Mouse (Mus musculus): ENCODE results near the gene Ttc17. TPM values are rescaled to one million over a fixed set of nuclear protein-coding genes. Genes with fewer than 3 reads are reported as not detected.

Gene Ttc17
- total RNA-seq, 2 experiments from 2014 or later, result 21.5 to 23.2 TPM

DNA sequence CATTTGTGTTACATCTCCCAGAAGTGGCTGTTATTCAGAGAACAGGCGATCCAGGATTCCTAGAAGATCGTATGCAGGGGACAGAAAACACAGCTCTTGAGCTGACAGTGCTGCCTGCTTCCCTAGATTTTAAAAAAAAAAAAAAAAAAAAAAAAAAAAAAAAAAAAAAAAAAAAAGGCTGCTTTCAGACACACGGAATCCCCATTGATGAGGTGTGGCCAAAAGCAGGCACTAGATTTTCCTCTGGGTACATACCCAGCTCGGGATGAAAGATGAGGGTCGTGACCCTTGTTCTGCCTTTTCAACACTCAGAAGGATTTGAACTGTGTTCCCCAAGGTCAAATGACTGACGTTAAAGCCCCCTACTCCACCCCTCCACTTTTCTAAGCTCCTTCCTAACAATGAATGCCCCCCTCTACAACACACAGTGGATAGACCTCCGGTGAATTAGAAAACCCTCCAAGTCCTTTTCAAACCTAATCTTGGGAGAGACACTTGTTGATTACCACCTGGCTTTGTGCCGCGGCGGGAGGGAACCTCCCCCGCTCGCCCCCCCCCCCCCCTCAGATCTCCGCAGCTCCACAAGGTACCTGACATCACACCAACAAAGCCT lies 143.5 kb downstream of the Ttc17 start:
- no peak for DNase-seq (ENCODE audit: low spot score in 2 of 2)

DNA sequence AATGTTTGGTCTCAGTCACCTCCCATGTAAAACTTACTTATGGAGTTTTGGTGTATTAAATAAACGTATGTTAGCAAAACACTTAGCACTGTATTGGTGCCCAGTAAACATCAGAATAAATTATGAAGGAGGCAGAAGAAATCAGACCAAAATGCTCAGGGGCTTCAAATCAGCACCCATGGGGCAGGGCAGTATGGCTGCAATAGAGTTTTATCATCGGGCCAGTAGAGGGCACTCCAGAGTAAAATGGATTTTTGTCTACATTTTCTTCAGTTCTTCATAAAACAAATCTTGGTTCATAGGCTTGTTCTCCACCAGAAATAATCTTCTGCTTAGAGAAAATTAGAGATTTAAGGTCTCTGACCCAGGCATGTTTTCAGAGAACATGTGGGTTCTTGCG lies 152.4 kb downstream of the Ttc17 start:
- no peak for DNase-seq (ENCODE audit: low spot score in 2 of 2)

Small RNA genes lying within 50 kb of the gene (microRNA-seq; reads per million reads assigned to microRNA genes)
- gene Mir670, result not detected

Other genes starting within 250 kb of the Ttc17 start
- 10 to 100 TPM; 31.3 to 31.6 TPM for gene Hsd17b12, start 248.7 kb downstream of the Ttc17 start, total RNA-seq (2021)
- gene Api5, start 31.4 kb upstream of the Ttc17 start, total RNA-seq (2021), result 10 to 100 TPM; 36.1 to 41.4 TPM

Measured in gastrocnemius, postnatal 4 days (tissue).